Mouse (Mus musculus): Measurements from ENCODE around the gene Htr7.

- TF ChIP-seq GATA1 (IDR thresholded peaks at IDR 0.05; ENCODE audit: borderline replicate concordance, low read length) (no peak), FLI1 (IDR thresholded peaks at IDR 0.05; ENCODE audit: low read length) (no peak)
These were observed 41.6 kb upstream of the Htr7 start for GRCm38 (mm10) chr19:36098916-36099315.

Measured in megakaryocyte, embryonic 14.5 days (primary cell).